Mouse (Mus musculus): Measurements from ENCODE around the gene Idua. TPM values are rescaled to one million over a fixed set of nuclear protein-coding genes. Genes with fewer than 3 reads are reported as not detected.

Gene Idua
- polyA plus RNA-seq, 1 experiment from 2014 or later: 8.2 TPM

DNA sequence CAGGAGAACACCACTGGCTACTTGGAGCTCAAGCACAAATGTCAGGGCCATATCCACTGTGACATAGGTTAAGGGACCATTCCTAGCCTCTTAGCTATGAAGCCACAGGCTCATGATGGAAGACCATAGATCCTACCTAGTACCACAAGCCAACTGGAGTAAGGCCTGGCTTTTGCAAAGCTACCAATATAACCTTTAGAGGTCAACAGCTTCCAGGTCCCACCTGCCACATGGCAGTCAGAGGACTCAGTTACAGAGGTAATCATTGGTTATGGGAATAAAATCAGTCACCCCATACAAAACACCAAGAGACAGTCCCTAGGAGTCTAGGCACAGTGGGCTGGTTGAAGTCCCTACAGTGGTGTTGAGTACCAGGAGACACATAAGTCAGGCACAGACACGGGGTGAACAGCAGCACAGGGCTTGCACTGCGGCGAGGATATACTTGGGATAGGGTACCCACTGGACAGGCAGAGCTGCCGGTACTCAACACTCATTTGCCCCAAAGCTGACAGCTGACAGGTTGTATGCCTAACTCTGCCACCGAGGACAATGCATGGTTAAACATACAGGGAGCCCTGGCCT, 8.9 kb upstream of the Idua start:
- no peak overlapping the region for H3K27ac ChIP-seq (ENCODE audit: low read depth, low read length)
- 78% methylated on average over 5 of the region's 5 CpGs for WGBS
- ATAC-seq (ENCODE audit: insufficient read depth, low FRiP score, low TSS enrichment) (no peak), DNase-seq (ENCODE audit: low spot score) (no peak)
- peaks cover 6% of the 10 kb centered on the region; the same call in 1 of the 2 replicates for H3K36me3 ChIP-seq (ENCODE audit: control insufficient read depth, insufficient read depth, low read length)
- no peaks in the 10 kb centered on the region for H3K27me3 ChIP-seq (ENCODE audit: control insufficient read depth, insufficient read depth, low read length)
- H3K9ac ChIP-seq (ENCODE audit: low read length): no peak overlapping the region
- H3K4me2 ChIP-seq (ENCODE audit: low read depth): no peak overlapping the region
- no peaks in the 10 kb centered on the region for H3K4me1 ChIP-seq (ENCODE audit: control insufficient read depth, insufficient read depth, low read length)
- H3K4me3 ChIP-seq (ENCODE audit: low read depth, low read length): no peak overlapping the region
- no peaks in the 10 kb centered on the region for H3K9me3 ChIP-seq (ENCODE audit: control insufficient read depth, low read length)

DNA sequence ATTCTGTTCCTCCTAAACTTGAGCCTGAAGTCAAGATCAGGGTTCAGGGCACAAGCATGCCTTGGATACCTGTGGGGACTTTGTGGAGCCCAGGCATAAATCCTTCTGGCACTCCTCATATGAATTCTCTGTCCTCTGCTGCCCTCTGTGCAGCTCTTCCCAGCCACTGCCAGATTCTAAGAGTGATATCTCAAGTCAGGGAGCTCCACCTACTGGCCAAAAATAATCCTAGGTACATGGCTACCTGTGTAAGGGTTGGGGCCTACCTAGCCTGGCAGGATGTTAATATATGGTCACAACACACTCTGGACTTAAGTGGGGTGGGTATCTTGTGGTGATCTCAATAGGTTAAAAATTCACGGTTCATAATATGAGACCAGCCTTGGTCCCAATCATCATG, 8.3 kb upstream of the Idua start:
- Histone ChIP-seq H3K4me3 (ENCODE audit: low read depth, low read length) (no peak overlapping the region), H3K4me2 (ENCODE audit: low read depth) (no peak overlapping the region), H3K27me3 (ENCODE audit: control insufficient read depth, insufficient read depth, low read length) (no peaks in the 10 kb centered on the region), H3K9me3 (ENCODE audit: control insufficient read depth, low read length) (no peaks in the 10 kb centered on the region), H3K9ac (ENCODE audit: low read length) (no peak overlapping the region), H3K36me3 (ENCODE audit: control insufficient read depth, insufficient read depth, low read length) (peaks cover 6% of the 10 kb centered on the region; the same call in 1 of the 2 replicates), H3K4me1 (ENCODE audit: control insufficient read depth, insufficient read depth, low read length) (no peaks in the 10 kb centered on the region), H3K27ac (ENCODE audit: low read depth, low read length) (no peak overlapping the region)
- DNase-seq (ENCODE audit: low spot score): peak; percentile 29
- WGBS: 57% methylated on average over 1 of the region's 1 CpGs
- peak; percentile 62; the same call in 1 of the 2 replicates for ATAC-seq (ENCODE audit: insufficient read depth, low FRiP score, low TSS enrichment)

DNA sequence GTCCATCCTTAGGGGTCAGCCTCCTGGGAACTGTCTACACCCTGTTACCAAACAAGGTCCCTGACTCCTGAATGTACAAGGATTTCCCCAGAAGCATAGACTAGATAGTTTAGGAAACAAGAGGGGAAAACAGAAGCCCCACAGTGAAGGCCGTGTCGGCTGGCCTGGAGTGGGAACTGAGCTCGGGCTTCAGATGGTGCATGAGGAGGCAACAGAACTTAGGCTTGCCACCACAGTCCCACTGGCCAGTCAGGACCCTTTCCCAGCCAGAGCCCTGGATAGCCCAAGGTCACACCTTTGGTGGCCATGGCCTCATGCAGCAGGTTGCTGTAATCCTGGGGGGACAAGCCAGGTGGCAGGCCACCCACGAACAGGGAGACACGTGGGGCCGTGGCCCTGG, 6.8 kb upstream of the Idua start:
- ATAC-seq (ENCODE audit: insufficient read depth, low FRiP score, low TSS enrichment) (no peak), DNase-seq (ENCODE audit: low spot score) (no peak)
- Histone ChIP-seq H3K4me1 (ENCODE audit: control insufficient read depth, insufficient read depth, low read length) (no peaks in the 10 kb centered on the region), H3K4me2 (ENCODE audit: low read depth) (no peak overlapping the region), H3K27ac (ENCODE audit: low read depth, low read length) (no peak overlapping the region), H3K36me3 (ENCODE audit: control insufficient read depth, insufficient read depth, low read length) (peaks cover 4% of the 10 kb centered on the region; the same call in 1 of the 2 replicates), H3K4me3 (ENCODE audit: low read depth, low read length) (no peak overlapping the region), H3K9ac (ENCODE audit: low read length) (no peak overlapping the region), H3K27me3 (ENCODE audit: control insufficient read depth, insufficient read depth, low read length) (no peaks in the 10 kb centered on the region), H3K9me3 (ENCODE audit: control insufficient read depth, low read length) (no peaks in the 10 kb centered on the region)
- WGBS: 91% methylated on average over 6 of the region's 6 CpGs

DNA sequence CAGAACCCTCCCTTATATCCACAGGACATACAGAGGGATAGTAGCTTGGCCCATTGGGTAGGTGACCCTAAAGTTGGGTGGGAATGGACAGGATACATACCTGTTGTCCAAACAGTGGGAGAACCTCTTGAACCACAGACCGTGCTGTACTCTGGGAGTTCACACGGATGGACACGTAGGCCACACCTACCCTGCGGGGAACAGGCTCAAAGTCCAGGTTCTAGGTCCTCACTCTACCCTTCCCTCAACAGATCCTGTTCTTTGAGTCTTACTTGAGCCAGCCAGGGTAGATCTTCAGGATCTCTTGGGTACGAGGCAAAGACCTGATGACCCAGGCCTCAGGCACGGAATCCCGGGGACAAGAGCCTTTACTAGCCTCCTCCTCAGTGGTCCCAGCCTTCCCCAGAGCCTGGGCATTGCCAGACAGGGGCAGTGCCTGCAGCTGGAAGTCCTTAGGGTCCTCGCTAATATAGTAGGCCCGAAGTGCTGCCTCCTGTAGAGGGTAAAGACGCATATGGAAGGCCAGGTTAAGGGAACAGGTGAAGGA, 5.6 kb upstream of the Idua start:
- Histone ChIP-seq H3K9ac (ENCODE audit: low read length) (no peak overlapping the region), H3K4me2 (ENCODE audit: low read depth) (no peak overlapping the region), H3K36me3 (ENCODE audit: control insufficient read depth, insufficient read depth, low read length) (peaks cover 4% of the 10 kb centered on the region; the same call in 1 of the 2 replicates), H3K4me1 (ENCODE audit: control insufficient read depth, insufficient read depth, low read length) (0 out of 2 replicates have a peak, but pooled peaks cover 3% of the 10 kb centered on the region), H3K27me3 (ENCODE audit: control insufficient read depth, insufficient read depth, low read length) (no peaks in the 10 kb centered on the region), H3K9me3 (ENCODE audit: control insufficient read depth, low read length) (no peaks in the 10 kb centered on the region), H3K27ac (ENCODE audit: low read depth, low read length) (no peak overlapping the region), H3K4me3 (ENCODE audit: low read depth, low read length) (no peak overlapping the region)
- no peak for ATAC-seq (ENCODE audit: insufficient read depth, low FRiP score, low TSS enrichment)
- 94% methylated on average over 10 of the region's 10 CpGs for WGBS
- DNase-seq (ENCODE audit: low spot score): no peak

DNA sequence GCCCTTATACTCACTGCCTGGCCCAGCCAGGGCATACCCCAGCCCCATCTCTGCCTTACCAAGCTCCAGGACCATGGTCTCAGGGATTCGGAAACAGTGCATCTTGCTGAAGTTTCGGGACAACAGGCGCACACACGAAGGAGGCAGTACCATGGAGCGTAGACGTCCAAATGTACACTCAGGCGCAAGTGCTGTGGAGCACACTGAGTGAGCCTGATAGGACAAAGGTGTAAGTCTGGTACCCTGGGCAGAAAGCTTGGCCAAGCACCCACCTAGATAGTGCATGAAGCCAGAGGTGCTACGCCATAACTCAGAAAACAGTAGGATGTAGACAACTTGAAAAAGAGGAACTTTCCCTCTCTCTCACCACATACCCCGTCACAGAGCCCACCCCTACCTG, 4.8 kb upstream of the Idua start:
- Histone ChIP-seq H3K4me1 (ENCODE audit: control insufficient read depth, insufficient read depth, low read length) (peaks cover 7% of the 10 kb centered on the region; the same call in 1 of the 2 replicates), H3K9ac (ENCODE audit: low read length) (no peak overlapping the region), H3K27me3 (ENCODE audit: control insufficient read depth, insufficient read depth, low read length) (no peaks in the 10 kb centered on the region), H3K9me3 (ENCODE audit: control insufficient read depth, low read length) (no peaks in the 10 kb centered on the region), H3K4me3 (ENCODE audit: low read depth, low read length) (no peak overlapping the region), H3K36me3 (ENCODE audit: control insufficient read depth, insufficient read depth, low read length) (0 out of 2 replicates have a peak, but pooled peaks cover 4% of the 10 kb centered on the region), H3K4me2 (ENCODE audit: low read depth) (no peak overlapping the region), H3K27ac (ENCODE audit: low read depth, low read length) (no peak overlapping the region)
- ATAC-seq (ENCODE audit: insufficient read depth, low FRiP score, low TSS enrichment) (no peak), DNase-seq (ENCODE audit: low spot score) (no peak)
- 94% methylated on average over 9 of the region's 9 CpGs for WGBS

DNA sequence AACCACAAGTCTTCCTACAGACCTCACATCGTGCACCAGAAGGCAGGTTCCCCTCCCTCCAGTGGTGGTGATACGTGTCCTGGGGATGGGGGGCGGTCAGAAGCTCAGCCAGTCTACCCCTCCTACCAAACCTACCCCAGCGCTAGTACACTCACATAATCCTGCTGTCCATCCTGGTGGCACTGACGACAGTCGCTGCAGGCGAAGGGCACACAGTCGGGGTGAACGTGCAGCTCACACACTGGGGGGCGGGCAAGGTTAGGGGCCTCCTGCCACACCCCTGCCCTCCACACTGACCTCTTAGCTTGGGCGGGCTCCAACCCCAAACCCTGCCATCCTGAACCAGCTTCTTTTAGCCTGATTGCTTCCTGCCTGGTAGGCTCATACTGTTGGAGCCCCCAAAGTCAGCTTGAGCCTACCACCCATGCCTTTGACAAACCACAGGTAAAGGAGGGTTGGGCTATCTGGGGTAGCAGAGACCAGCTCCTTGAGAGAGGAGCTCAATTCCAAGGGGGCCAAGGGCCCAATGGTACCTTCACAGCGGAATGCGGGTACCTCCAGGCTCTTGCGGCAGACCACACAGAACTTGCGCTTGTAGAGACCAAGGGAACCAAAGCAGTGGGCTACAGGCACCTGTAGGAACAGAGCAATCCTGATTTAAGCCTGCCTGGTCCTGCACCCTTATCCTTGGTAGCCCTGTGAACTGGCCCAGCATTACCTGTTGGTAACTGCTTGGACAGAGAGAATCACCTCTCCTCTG, 4.1 kb upstream of the Idua start:
- Histone ChIP-seq H3K4me2 (ENCODE audit: low read depth) (no peak overlapping the region), H3K9ac (ENCODE audit: low read length) (no peak overlapping the region), H3K27me3 (ENCODE audit: control insufficient read depth, insufficient read depth, low read length) (no peaks in the 10 kb centered on the region), H3K4me1 (ENCODE audit: control insufficient read depth, insufficient read depth, low read length) (peaks cover 7% of the 10 kb centered on the region; the same call in 1 of the 2 replicates), H3K9me3 (ENCODE audit: control insufficient read depth, low read length) (no peaks in the 10 kb centered on the region), H3K27ac (ENCODE audit: low read depth, low read length) (no peak overlapping the region), H3K4me3 (ENCODE audit: low read depth, low read length) (no peak overlapping the region), H3K36me3 (ENCODE audit: control insufficient read depth, insufficient read depth, low read length) (0 out of 2 replicates have a peak, but pooled peaks cover 4% of the 10 kb centered on the region)
- whole genome bisulfite sequencing: 91% methylated on average over 15 of the region's 15 CpGs
- no peak for ATAC-seq (ENCODE audit: insufficient read depth, low FRiP score, low TSS enrichment)
- DNase-seq (ENCODE audit: low spot score): no peak

DNA sequence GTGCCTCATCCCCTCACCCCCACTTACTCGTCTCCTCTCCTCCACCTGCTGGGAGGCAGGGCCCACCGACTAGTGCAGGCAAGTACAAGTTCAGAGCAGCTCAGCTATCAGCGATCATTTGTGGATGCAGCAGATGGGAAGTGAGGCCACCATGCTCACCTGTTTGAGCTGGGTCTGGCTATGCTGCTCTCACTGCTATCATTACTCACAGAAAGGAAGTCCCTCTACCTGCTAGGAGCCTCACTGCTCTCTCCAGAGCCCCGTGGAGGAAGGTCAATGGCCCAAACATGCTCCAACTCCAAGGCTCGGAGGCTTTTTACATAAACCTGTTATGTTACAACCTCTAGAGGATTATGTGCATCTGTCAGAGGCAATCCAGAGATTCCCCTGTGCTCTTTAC, 2.7 kb upstream of the Idua start:
- no peak overlapping the region for H3K4me3 ChIP-seq (ENCODE audit: low read depth, low read length)
- no peaks in the 10 kb centered on the region for H3K9me3 ChIP-seq (ENCODE audit: control insufficient read depth, low read length)
- no peak overlapping the region for H3K9ac ChIP-seq (ENCODE audit: low read length)
- no peaks in the 10 kb centered on the region for H3K27me3 ChIP-seq (ENCODE audit: control insufficient read depth, insufficient read depth, low read length)
- WGBS: 78% methylated on average over 5 of the region's 5 CpGs
- peaks cover 7% of the 10 kb centered on the region; the same call in 1 of the 2 replicates for H3K4me1 ChIP-seq (ENCODE audit: control insufficient read depth, insufficient read depth, low read length)
- H3K4me2 ChIP-seq (ENCODE audit: low read depth): no peak overlapping the region
- no peak overlapping the region for H3K27ac ChIP-seq (ENCODE audit: low read depth, low read length)
- no peak for DNase-seq (ENCODE audit: low spot score)
- ATAC-seq (ENCODE audit: insufficient read depth, low FRiP score, low TSS enrichment): no peak
- H3K36me3 ChIP-seq (ENCODE audit: control insufficient read depth, insufficient read depth, low read length): 0 out of 2 replicates have a peak, but pooled peaks cover 4% of the 10 kb centered on the region

DNA sequence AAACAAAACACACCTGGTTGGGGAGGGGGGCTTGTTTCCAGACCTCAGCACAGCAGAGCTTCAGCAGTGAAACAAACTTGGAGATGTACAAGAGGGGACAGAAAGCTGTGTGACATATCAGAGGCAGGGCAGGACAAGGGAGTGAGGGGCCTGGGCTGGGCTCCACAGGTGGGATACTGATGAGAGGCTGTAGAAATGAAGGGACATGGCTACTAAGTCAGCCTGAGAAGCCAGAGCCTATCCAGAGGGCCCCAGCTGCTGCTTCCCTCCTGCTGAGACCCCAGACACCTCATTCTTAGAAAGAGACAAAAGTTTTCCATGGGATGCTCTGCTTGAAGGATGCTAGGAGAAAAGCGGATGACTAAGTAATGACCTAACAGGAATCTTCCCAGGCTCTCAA, 1.5 kb upstream of the Idua start:
- 0 out of 2 replicates have a peak, but pooled peaks cover 4% of the 10 kb centered on the region for H3K36me3 ChIP-seq (ENCODE audit: control insufficient read depth, insufficient read depth, low read length)
- H3K9me3 ChIP-seq (ENCODE audit: control insufficient read depth, low read length): no peaks in the 10 kb centered on the region
- H3K4me2 ChIP-seq (ENCODE audit: low read depth): no peak overlapping the region
- H3K4me1 ChIP-seq (ENCODE audit: control insufficient read depth, insufficient read depth, low read length): peaks cover 7% of the 10 kb centered on the region; the same call in 1 of the 2 replicates
- DNase-seq (ENCODE audit: low spot score) (no peak), ATAC-seq (ENCODE audit: insufficient read depth, low FRiP score, low TSS enrichment) (no peak)
- H3K9ac ChIP-seq (ENCODE audit: low read length): no peak overlapping the region
- no peaks in the 10 kb centered on the region for H3K27me3 ChIP-seq (ENCODE audit: control insufficient read depth, insufficient read depth, low read length)
- WGBS: 79% methylated on average over 1 of the region's 1 CpGs
- H3K27ac ChIP-seq (ENCODE audit: low read depth, low read length): no peak overlapping the region
- H3K4me3 ChIP-seq (ENCODE audit: low read depth, low read length): no peak overlapping the region
